Mouse (Mus musculus): Measurements from ENCODE around the gene Mios.

GRCm38 (mm10) chr6:8209866-8210186 is 804 bp downstream of the Mios start:
- TF ChIP-seq POLR2A (IDR thresholded peaks at IDR 0.05; ENCODE audit: insufficient read depth, low read depth, low read length), result no peak
- TF ChIP-seq CTCF (IDR thresholded peaks at IDR 0.05; ENCODE audit: insufficient read depth, low read depth, low read length), result no peak
